Mouse (Mus musculus): ENCODE data around the gene Pcf11.
A peak's percentile ranks its signal among the peaks of the same experiment; 100 is the strongest.

The Pcf11 gene

GRCm38 (mm10) chr7:92638050-92638449, 31.7 kb downstream of the Pcf11 start:
- no peak for DNase-seq (ENCODE audit: extremely low read depth, insufficient read length, low spot score)

DNA sequence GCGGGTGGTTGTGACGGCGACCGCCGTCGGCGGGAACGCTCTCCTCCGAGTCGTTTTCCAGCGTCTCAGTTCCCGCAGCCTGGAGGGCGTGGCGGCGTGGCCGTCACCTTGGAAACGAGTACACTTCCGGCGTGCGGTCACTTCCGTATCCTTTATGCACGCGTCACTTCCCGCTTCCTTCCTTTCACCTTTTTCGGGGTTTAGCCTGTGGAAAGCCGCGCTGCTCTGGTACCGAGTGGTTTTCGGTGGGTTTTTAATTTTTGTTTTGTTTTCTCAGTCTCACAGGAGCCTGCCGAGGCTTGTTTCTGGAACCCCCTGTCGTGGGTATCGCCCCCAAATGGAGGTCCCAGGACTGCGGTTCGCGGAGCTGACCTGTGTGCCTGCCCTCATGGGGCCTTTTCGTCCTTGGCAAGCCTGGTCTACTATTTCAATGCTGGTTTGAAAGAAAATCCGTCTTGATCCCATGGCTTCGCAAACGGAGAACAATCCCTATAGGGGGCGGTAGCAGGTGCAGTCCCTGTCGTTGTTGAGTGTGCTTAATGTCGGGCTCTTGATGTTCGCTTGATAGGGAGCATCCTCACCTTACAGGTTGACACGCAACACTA, 32.6 kb downstream of the Pcf11 start, which contains the start of gene Ankrd42:
Gene Ankrd42 (minus strand): TSS at position 122 of the 605 bp plus-strand sequence.
- peak; percentile 88 for DNase-seq (ENCODE audit: extremely low read depth, insufficient read length, low spot score)

DNA sequence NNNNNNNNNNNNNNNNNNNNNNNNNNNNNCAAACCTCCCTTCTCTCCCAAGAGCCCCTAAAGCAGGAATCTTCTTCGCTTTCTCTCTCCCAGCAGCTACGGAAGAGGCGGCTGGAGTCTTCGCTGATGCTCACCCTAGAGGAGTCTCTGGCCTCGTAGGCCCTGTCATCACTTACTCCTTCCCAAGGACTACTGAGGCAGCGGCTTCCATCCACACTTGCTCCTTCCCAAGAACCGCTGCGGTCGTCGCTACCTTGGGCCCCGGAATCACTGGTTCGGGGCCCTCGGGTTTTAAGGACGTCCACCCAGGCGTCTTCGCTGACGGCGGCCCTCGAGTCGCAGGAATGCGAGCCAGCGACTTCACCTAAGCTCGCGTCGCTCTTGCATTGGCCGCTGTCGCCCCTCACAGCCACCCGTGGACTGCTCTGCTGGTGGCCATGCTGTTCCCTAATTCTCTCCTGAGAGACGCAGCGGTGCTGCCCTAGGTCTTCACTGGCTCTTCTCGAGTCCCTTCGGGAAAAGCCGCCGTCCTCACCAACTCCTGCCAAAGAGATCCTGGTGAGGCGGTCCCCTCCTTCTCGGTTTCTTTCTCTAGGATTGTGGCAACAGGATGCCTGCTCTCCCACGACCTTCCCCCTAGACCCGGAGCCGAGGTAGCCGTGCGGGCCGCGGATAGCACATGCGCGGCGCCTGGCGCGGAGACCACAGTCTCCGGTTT, 33.3 kb downstream of the Pcf11 start:
- DNase-seq (ENCODE audit: extremely low read depth, insufficient read length, low spot score): no peak

GRCm38 (mm10) chr7:92630167-92630566, 39.6 kb downstream of the Pcf11 start:
- no peak for DNase-seq (ENCODE audit: extremely low read depth, insufficient read length, low spot score)

DNA sequence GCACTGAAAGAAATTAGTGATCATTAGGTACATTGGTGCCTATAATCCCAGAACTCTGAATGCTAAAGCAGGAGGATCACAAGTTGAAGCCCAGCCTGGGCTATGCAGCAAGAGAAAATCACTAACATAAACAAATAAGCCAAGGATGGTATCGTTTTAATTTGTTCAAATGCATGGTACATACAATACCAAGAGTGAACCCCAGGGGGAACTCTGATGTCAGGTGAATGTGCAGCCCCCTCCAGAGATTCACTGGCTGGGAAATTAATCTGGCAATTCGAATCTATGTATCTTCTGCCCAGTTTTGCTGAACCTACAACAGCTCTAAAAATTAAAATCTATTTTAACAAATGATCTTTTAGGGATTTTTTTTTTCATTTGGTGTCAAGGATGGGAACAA, 45.2 kb downstream of the Pcf11 start:
- DNase-seq (ENCODE audit: extremely low read depth, insufficient read length, low spot score): no peak

- DNase-seq (ENCODE audit: extremely low read depth, insufficient read length, low spot score): no peak
Measured at GRCm38 (mm10) chr7:92610830-92611229, 58.9 kb downstream of the Pcf11 start.

DNA sequence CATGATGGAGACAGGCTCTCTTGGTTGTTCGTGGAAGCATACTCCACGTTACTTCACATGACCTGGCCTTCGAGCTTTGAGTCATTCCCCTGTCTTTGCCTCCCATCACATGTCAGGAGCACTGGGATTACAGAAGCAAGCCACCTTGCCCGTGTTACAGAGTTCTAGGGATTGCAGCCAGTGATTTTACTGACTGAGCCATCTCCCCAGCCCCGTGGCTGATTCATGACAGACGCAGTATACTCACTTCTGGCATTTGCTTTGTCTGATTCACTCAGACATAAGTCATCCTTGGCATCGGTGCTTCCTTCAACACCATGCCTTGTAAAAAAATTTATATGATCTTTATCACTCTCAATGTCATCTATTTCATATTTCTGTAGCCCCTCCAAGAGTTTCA, 64.8 kb downstream of the Pcf11 start:
- DNase-seq (ENCODE audit: extremely low read depth, insufficient read length, low spot score): peak; percentile 19

Measured in 3134 (cell line).